Mouse (Mus musculus) left cerebral cortex, adult 11 months (tissue): Measurements from ENCODE around the gene Cdk12.

Experiments
- DNase-seq: peaks from one replicate; pipeline ENCODE4 v3.0.0; 2022; ENCODE audit warnings: low spot score

The Cdk12 gene

GRCm38 (mm10) chr11:98318421-98319116 is 115.7 kb downstream of the Cdk12 start:
- DNase-seq: no peak

GRCm38 (mm10) chr11:98319120-98319519 is 116.3 kb downstream of the Cdk12 start:
- no peak for DNase-seq

- DNase-seq: no peak
These were observed 116.7 kb downstream of the Cdk12 start for GRCm38 (mm10) chr11:98319544-98319943.

GRCm38 (mm10) chr11:98319944-98320343 is 117.1 kb downstream of the Cdk12 start:
- DNase-seq: no peak

- no peak for DNase-seq
These were observed 117.5 kb downstream of the Cdk12 start for GRCm38 (mm10) chr11:98320381-98320780.

GRCm38 (mm10) chr11:98320806-98321676 is 118.2 kb downstream of the Cdk12 start:
- DNase-seq: no peak

GRCm38 (mm10) chr11:98321677-98322003 is 118.8 kb downstream of the Cdk12 start:
- no peak for DNase-seq

GRCm38 (mm10) chr11:98322159-98322558 is 119.3 kb downstream of the Cdk12 start:
- DNase-seq: no peak

- DNase-seq: no peak
These were observed 120.4 kb downstream of the Cdk12 start for GRCm38 (mm10) chr11:98323136-98323866.

- no peak for DNase-seq
These were observed 121.1 kb downstream of the Cdk12 start for GRCm38 (mm10) chr11:98323933-98324332.

- DNase-seq: no peak
These were observed 122.4 kb downstream of the Cdk12 start for GRCm38 (mm10) chr11:98325191-98325820.

- no peak for DNase-seq
These were observed 123.0 kb downstream of the Cdk12 start for GRCm38 (mm10) chr11:98325821-98326218.

- DNase-seq: no peak
These were observed 123.9 kb downstream of the Cdk12 start for GRCm38 (mm10) chr11:98326741-98327135.

- no peak for DNase-seq
These were observed 124.5 kb downstream of the Cdk12 start for GRCm38 (mm10) chr11:98327136-98328030.

GRCm38 (mm10) chr11:98328031-98328370 is 125.1 kb downstream of the Cdk12 start:
- no peak for DNase-seq
